In genomic region chr13:97867322-97867962, GRCm38 (mm10) we compare ENCODE assay signal across 8 mouse cellular contexts.
DNase-seq lines count a peak whose midpoint lies in the region; ATAC-seq lines count a peak whose summit lies in the region.

No protein-coding gene starts in this region.

- no peak overlapping the region for H3K4me2 ChIP-seq in hindbrain, embryonic 13.5 days

- 37% methylated on average over 13 of the region's 13 CpGs for WGBS in hindbrain, embryonic 13.5 days

- no peaks in the 10 kb centered on the region for H3K36me3 ChIP-seq in hindbrain, embryonic 13.5 days

- H3K27ac ChIP-seq in hindbrain, embryonic 13.5 days, result peak overlapping the region; percentile 58

- no peak for ATAC-seq in hindbrain, embryonic 13.5 days (ENCODE audit: low FRiP score)

- H3K4me3 ChIP-seq in hindbrain, embryonic 13.5 days, result no peak overlapping the region

- no peaks in the 10 kb centered on the region for H3K27me3 ChIP-seq in hindbrain, embryonic 13.5 days

- H3K4me1 ChIP-seq in hindbrain, embryonic 13.5 days (replicated peaks), result peaks cover 24% of the 10 kb centered on the region

- H3K9me3 ChIP-seq in hindbrain, embryonic 13.5 days, result no peaks in the 10 kb centered on the region

- no peak overlapping the region for H3K9ac ChIP-seq in hindbrain, embryonic 13.5 days

- peak; percentile 42 to 68 for DNase-seq in adrenal gland, adult (ENCODE audit: inconsistent age in 2 of 2, low spot score in 1 of 2)
- DNase-seq in adrenal gland, postnatal 4 days (ENCODE audit: low spot score in 2 of 2), result no peak
- peak; percentile 11 for DNase-seq in adrenal gland, postnatal 25 days
- DNase-seq in lung, postnatal 4 days, result peak; percentile 25 to 67
- no peak for DNase-seq in cerebellum, adult 8-10 months
- no peak for DNase-seq in cerebellum, adult 11-12 months
- DNase-seq in ovary, adult 18-20 months (ENCODE audit: low spot score), result no peak

Comparison
In these comparisons a context has a peak if more than half of its experiments do, and no peak if none do; other contexts are left out.
1. DNase-seq: peak in adrenal gland, adult (2 of 2), adrenal gland, postnatal 25 days (single experiment) and lung, postnatal 4 days (2 of 2); none in adrenal gland, postnatal 4 days (0 of 2), cerebellum, adult 8-10 months (single experiment), cerebellum, adult 11-12 months (single experiment) and ovary, adult 18-20 months (single experiment).